Mouse (Mus musculus) MEL (cell line): ENCODE results near the gene Shpk. TPM values are rescaled to one million over a fixed set of nuclear protein-coding genes. Genes with fewer than 3 reads are reported as not detected.
A peak's percentile ranks its signal among the peaks of the same experiment; 100 is the strongest.

Source experiments
- DNase-seq: peaks from one replicate; pipeline ENCODE4 v3.0.0; 2011; ENCODE audit warnings: low read depth, low spot score
- H3K27ac ChIP-seq: 2 replicates; pipeline ENCODE4 v1.5.1; 2012; ENCODE audit warnings: low read depth, mild to moderate bottlenecking, control low read depth, low read length, moderate library complexity; ENCODE audit not compliant: control insufficient read depth
- H3K27me3 ChIP-seq, 2 experiments: fragments of 150-350 bp in 1 of 2; sonication (generic) in 1 of 2; 2 replicates each; pipeline ENCODE4 v1.6.1; 2012; ENCODE audit warnings: low read length in 2 of 2, mild to moderate bottlenecking in 2 of 2, improper control_type of control experiment in 1 of 2, moderate library complexity in 1 of 2; ENCODE audit not compliant: insufficient read depth in 2 of 2, control insufficient read depth in 1 of 2
- H3K36me3 ChIP-seq, 2 experiments: 2 replicates each; pipeline ENCODE4 v1.6.1; 2012 to 2014; ENCODE audit warnings: low read length in 2 of 2, improper control_type of control experiment in 1 of 2, inconsistent platforms in 1 of 2, mild to moderate bottlenecking in 1 of 2; ENCODE audit not compliant: insufficient read depth in 2 of 2, control insufficient read depth in 1 of 2
- H3K4me1 ChIP-seq, 2 experiments: fragments of 150-350 bp in 1 of 2; sonication (generic) in 1 of 2; 2 replicates each; pipeline ENCODE4 v1.6.1; 2012; ENCODE audit warnings: low read length in 2 of 2, improper control_type of control experiment in 1 of 2, mild to moderate bottlenecking in 1 of 2; ENCODE audit not compliant: insufficient read depth in 2 of 2, control insufficient read depth in 1 of 2
- H3K4me3 ChIP-seq, 2 experiments: fragments of 150-350 bp in 1 of 2; sonication (generic) in 1 of 2; 2 replicates each; pipeline ENCODE4 v1.5.1; 2012; ENCODE audit warnings: low read depth in 2 of 2, low read length in 2 of 2, mild to moderate bottlenecking in 2 of 2, moderate library complexity in 2 of 2, control low read depth in 1 of 2, improper control_type of control experiment in 1 of 2; ENCODE audit not compliant: control insufficient read depth in 1 of 2, insufficient read depth in 1 of 2
- H3K79me2 ChIP-seq: 2 replicates; pipeline ENCODE4 v1.6.1; 2012; ENCODE audit warnings: mild to moderate bottlenecking, low read length, moderate library complexity; ENCODE audit not compliant: control insufficient read depth, poor library complexity, insufficient read depth
- H3K9ac ChIP-seq: 2 replicates; pipeline ENCODE4 v1.6.1; 2012; ENCODE audit warnings: low read depth, mild to moderate bottlenecking, control low read depth, low read length, moderate library complexity; ENCODE audit not compliant: control insufficient read depth, poor library complexity, severe bottlenecking
- H3K9me3 ChIP-seq: fragments of 150-350 bp; sonication (generic); replicated peaks from 2 replicates; pipeline ENCODE4 v1.6.1; 2012; ENCODE audit warnings: mild to moderate bottlenecking, low read length, improper control_type of control experiment, moderate library complexity; ENCODE audit not compliant: insufficient read depth
- BHLHE40 ChIP-seq: IDR thresholded peaks from 2 replicates; pipeline ENCODE4 v1.6.1; 2012; ENCODE audit warnings: low read depth, mild to moderate bottlenecking, inconsistent platforms, low read length, improper control_type of control experiment, borderline replicate concordance
- CHD1 ChIP-seq: IDR thresholded peaks from 2 replicates; pipeline ENCODE4 v1.6.1; 2012; ENCODE audit warnings: low read depth, mild to moderate bottlenecking, inconsistent platforms, low read length, improper control_type of control experiment
- CTCF ChIP-seq, 3 experiments: IDR thresholded peaks in 2 of 3; conservative IDR thresholded peaks in 1 of 3; 2 replicates each; pipeline ENCODE4 v1.5.1; 2011 to 2012; ENCODE audit warnings: low read length in 3 of 3, low read depth in 2 of 3, mild to moderate bottlenecking in 2 of 3, improper control_type of control experiment in 1 of 3, inconsistent platforms in 1 of 3, mixed read lengths in 1 of 3, moderate library complexity in 1 of 3; ENCODE audit not compliant: control insufficient read depth in 1 of 3, insufficient read depth in 1 of 3, poor library complexity in 1 of 3, severe bottlenecking in 1 of 3
- ELF1 ChIP-seq: IDR thresholded peaks from 2 replicates; pipeline ENCODE4 v1.6.1; 2014; ENCODE audit warnings: low read depth, mild to moderate bottlenecking, inconsistent platforms, low read length, improper control_type of control experiment, moderate library complexity
- ETS1 ChIP-seq: IDR thresholded peaks from 2 replicates; pipeline ENCODE4 v1.6.1; 2012; ENCODE audit warnings: low read depth, mild to moderate bottlenecking, inconsistent platforms, low read length, improper control_type of control experiment, moderate library complexity
- GABPA ChIP-seq: IDR thresholded peaks from 2 replicates; pipeline ENCODE4 v1.6.1; 2012; ENCODE audit warnings: low read depth, mild to moderate bottlenecking, inconsistent platforms, low read length, improper control_type of control experiment, moderate library complexity
- HCFC1 ChIP-seq: IDR thresholded peaks from 2 replicates; pipeline ENCODE4 v1.6.1; 2012; ENCODE audit warnings: low read depth, mild to moderate bottlenecking, inconsistent platforms, low read length, improper control_type of control experiment, moderate library complexity
- MAX ChIP-seq: IDR thresholded peaks from 2 replicates; pipeline ENCODE4 v1.6.1; 2011; ENCODE audit warnings: low read length, improper control_type of control experiment
- MXI1 ChIP-seq: IDR thresholded peaks from 2 replicates; pipeline ENCODE4 v1.6.1; 2011; ENCODE audit warnings: mild to moderate bottlenecking, low read depth, low read length, improper control_type of control experiment
- MYC ChIP-seq: IDR thresholded peaks from 2 replicates; pipeline ENCODE4 v1.6.1; 2011; ENCODE audit warnings: low read depth, mild to moderate bottlenecking, low read length, improper control_type of control experiment, moderate library complexity
- NRF1 ChIP-seq: IDR thresholded peaks from 2 replicates; pipeline ENCODE4 v1.6.1; 2014; ENCODE audit warnings: low read depth, mild to moderate bottlenecking, inconsistent platforms, low read length, improper control_type of control experiment, moderate library complexity; ENCODE audit not compliant: poor library complexity, insufficient read depth, severe bottlenecking
- POLR2A ChIP-seq, 2 experiments: IDR thresholded peaks; 2 replicates each; pipeline ENCODE4 v1.6.1; 2011 to 2012; ENCODE audit warnings: low read length in 2 of 2, mild to moderate bottlenecking in 2 of 2, control low read depth in 1 of 2, improper control_type of control experiment in 1 of 2, low read depth in 1 of 2, moderate library complexity in 1 of 2; ENCODE audit not compliant: control insufficient read depth in 1 of 2, insufficient read depth in 1 of 2, poor library complexity in 1 of 2
- POLR2AphosphoS2 ChIP-seq: IDR thresholded peaks from 2 replicates; pipeline ENCODE4 v1.6.1; 2011; ENCODE audit warnings: low read length, improper control_type of control experiment
- SIN3A ChIP-seq: IDR thresholded peaks from 2 replicates; pipeline ENCODE4 v1.6.1; 2012; ENCODE audit warnings: low read length, improper control_type of control experiment, inconsistent platforms
- SMC3 ChIP-seq: IDR thresholded peaks from 2 replicates; pipeline ENCODE4 v1.6.1; 2011; ENCODE audit warnings: low read depth, low read length, improper control_type of control experiment
- TAL1 ChIP-seq: IDR thresholded peaks from 2 replicates; pipeline ENCODE4 v1.6.1; 2012; ENCODE audit warnings: mild to moderate bottlenecking, inconsistent platforms, low read length, moderate library complexity, mixed read lengths
- TBP ChIP-seq: IDR thresholded peaks from 2 replicates; pipeline ENCODE4 v1.8.0; 2011; ENCODE audit warnings: low read depth, low read length, improper control_type of control experiment
- TCF12 ChIP-seq: IDR thresholded peaks from 2 replicates; pipeline ENCODE4 v1.6.1; 2014; ENCODE audit warnings: low read depth, mild to moderate bottlenecking, inconsistent platforms, low read length, improper control_type of control experiment, moderate library complexity
- USF1 ChIP-seq: IDR thresholded peaks from 2 replicates; pipeline ENCODE4 v1.6.1; 2014; ENCODE audit warnings: low read depth, mild to moderate bottlenecking, inconsistent platforms, low read length, improper control_type of control experiment, moderate library complexity
- USF2 ChIP-seq, 2 experiments: IDR thresholded peaks; 2 replicates each; pipeline ENCODE4 v1.6.1; 2011 to 2012; ENCODE audit warnings: improper control_type of control experiment in 2 of 2, low read length in 2 of 2, borderline replicate concordance in 1 of 2, inconsistent platforms in 1 of 2, low read depth in 1 of 2, mild to moderate bottlenecking in 1 of 2; ENCODE audit not compliant: insufficient read depth in 1 of 2
- ZC3H11A ChIP-seq: IDR thresholded peaks from 2 replicates; pipeline ENCODE4 v1.6.1; 2012; ENCODE audit warnings: low read depth, mild to moderate bottlenecking, inconsistent platforms, low read length, improper control_type of control experiment
- ZMIZ1 ChIP-seq: IDR thresholded peaks from 2 replicates; pipeline ENCODE4 v1.6.1; 2012; ENCODE audit warnings: low read depth, mild to moderate bottlenecking, inconsistent platforms, low read length, improper control_type of control experiment, moderate library complexity
- polyA plus RNA-seq, 2 experiments: library from polyadenylated mRNA; stranded (reverse) in 1 of 2; unstranded in 1 of 2; fragments of >175 nt in 1 of 2; fragments of >200 nt in 1 of 2; gene quantifications; 2 replicates each; pipeline versions ENCODE4 v1.2.1 to v1.2.4; 2012; ENCODE audit warnings: low replicate concordance in 2 of 2, low read depth in 1 of 2; ENCODE audit not compliant: insufficient read length in 2 of 2, insufficient read depth in 1 of 2, missing spikeins in 1 of 2
- total RNA-seq: library from RNA; depleted of rRNA; stranded (reverse); fragments of 300-350 nt; gene quantifications from 2 replicates; pipeline ENCODE4 v1.2.3, GENCODE M21; 2012; rRNA removed

Gene Shpk
- total RNA-seq (1.0 and 1.4 TPM in 2 replicates), polyA plus RNA-seq (1 to 10 TPM in 1 of 2 experiments, not detected in 1; 1.6 TPM)

- TF ChIP-seq BHLHE40 (no peak), CHD1 (no peak), USF1 (no peak), ZC3H11A (no peak), NRF1 (0 out of 2 replicates have a peak, but pooled peaks have one; percentile 14), POLR2A (IDR thresholded peaks at IDR 0.05; ENCODE audit: control insufficient read depth in 1 of 2, insufficient read depth in 1 of 2, low read depth in 1 of 2, low read length in 2 of 2, poor library complexity in 1 of 2) (peak; percentile 46 to 74; a peak in 3 of 4 replicates), MAX (peak; percentile 28; the same call in 1 of the 2 replicates), POLR2AphosphoS2 (no peak), ETS1 (no peak), SMC3 (no peak), CTCF (IDR thresholded peaks at IDR 0.05 in 2 of 3, conservative IDR thresholded peaks at IDR 0.05 in 1 of 3; ENCODE audit: control insufficient read depth in 1 of 3, insufficient read depth in 1 of 3, low read depth in 2 of 3, low read length in 3 of 3, poor library complexity in 1 of 3, severe bottlenecking in 1 of 3) (no peak), TAL1 (no peak), USF2 (IDR thresholded peaks at IDR 0.05; ENCODE audit: borderline replicate concordance in 1 of 2, insufficient read depth in 1 of 2, low read depth in 1 of 2, low read length in 2 of 2) (no peak), ELF1 (0 out of 2 replicates have a peak, but pooled peaks have one; percentile 26), TBP (no peak), MXI1 (peak; percentile 89), TCF12 (0 out of 2 replicates have a peak, but pooled peaks have one; percentile 21), MYC (0 out of 2 replicates have a peak, but pooled peaks have one; percentile 20), HCFC1 (peak; percentile 29), SIN3A (peak; percentile 20; the same call in 1 of the 2 replicates), ZMIZ1 (peak; percentile 63), GABPA (no peak)
- Histone ChIP-seq H3K9me3 (no peaks in the 10 kb centered on the region), H3K4me3 (peak within 1 kb of the TSS; percentile 66 to 86), H3K4me1 (0 out of 4 replicates have a peak, but pooled peaks cover 0 to 2% of the 10 kb centered on the region in 2 experiments), H3K27me3 (no peaks in the 10 kb centered on the region), H3K27ac (peak within 1 kb of the TSS; percentile 8; the same call in 1 of the 2 replicates), H3K9ac (peak within 1 kb of the TSS; percentile 68), H3K79me2 (no peaks in the 10 kb centered on the region; the same call in 1 of the 2 replicates), H3K36me3 (peaks cover 0 to 3% of the 10 kb centered on the region in 2 experiments; a peak in 1 of 4 replicates)
- DNase-seq = peak; percentile 99
Observed at GRCm38 (mm10) chr11:73199230-73199712, at the start of gene Shpk. Gene Shpk, plus strand, starts transcription at chr11:73199460.
